Mouse (Mus musculus): ENCODE measurements at regions not wholly inside any gene's neighbourhood (a gene's known extent, or its start where the extent isn't known, plus 50 kb on each side); places are given as distances from the start of the nearest gene placed in this dataset.

DNA sequence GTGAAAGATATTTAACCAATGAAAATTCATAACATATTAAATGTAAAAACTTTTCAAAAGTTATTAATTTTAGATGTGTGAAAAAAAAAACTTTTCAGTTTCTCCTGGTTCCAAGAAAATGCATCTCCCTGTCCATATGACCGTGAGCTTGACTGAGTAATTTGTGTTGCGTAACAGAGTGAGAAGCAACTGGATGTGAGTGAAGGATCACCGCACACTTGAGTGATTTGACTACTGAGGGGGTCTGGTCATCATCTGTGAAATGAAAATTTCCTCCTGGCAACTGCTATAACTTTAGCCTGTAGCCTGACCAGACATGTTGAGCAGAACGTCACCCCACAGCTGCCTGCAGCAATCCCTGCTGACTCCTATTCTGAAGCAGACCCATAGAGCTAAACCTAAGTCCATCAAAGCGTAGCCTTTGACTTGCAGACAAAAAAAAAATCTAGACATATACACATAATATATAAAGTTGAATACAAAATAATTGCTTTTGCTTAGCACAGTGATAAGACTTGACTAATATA is 461.2 kb downstream of the Brinp3 start:
- ATAC-seq (replicated peaks; ENCODE audit: low FRiP score) (no peak), DNase-seq (ENCODE audit: low spot score) (no peak)
- Histone ChIP-seq H3K4me1 (replicated peaks; ENCODE audit: control insufficient read depth, insufficient read depth, low read length) (no peaks in the 10 kb centered on the region), H3K4me2 (ENCODE audit: low read depth, low read length, severe bottlenecking) (no peak overlapping the region), H3K36me3 (ENCODE audit: control insufficient read depth, insufficient read depth, low read length) (no peaks in the 10 kb centered on the region), H3K9ac (ENCODE audit: low read length) (no peak overlapping the region), H3K9me3 (ENCODE audit: control insufficient read depth, low read length) (no peaks in the 10 kb centered on the region), H3K27me3 (ENCODE audit: control insufficient read depth, insufficient read depth, low read length) (no peaks in the 10 kb centered on the region), H3K27ac (ENCODE audit: low read depth, low read length) (no peak overlapping the region), H3K4me3 (ENCODE audit: low read depth, low read length) (no peak overlapping the region)
- 91% methylated on average over 5 of the region's 5 CpGs for WGBS

DNA sequence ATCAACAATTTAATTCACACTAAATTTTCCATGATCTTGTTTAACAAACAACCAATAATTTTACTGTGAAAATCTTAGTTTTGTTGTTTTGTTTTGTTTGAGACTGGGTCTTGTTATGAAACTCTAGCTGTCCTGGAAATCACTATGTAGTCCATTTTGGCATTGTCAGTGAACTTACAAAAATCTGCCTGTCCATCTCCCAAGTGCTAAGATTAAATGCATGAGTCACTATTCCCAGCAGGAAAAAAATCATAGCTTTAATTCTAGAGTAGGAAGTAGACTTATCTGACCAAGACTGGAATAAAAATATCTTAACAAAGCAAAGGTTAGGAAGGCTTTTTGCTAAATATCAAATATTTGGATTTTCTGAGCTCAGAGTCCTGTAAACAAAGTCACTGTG is 461.8 kb downstream of the Brinp3 start:
- DNase-seq (ENCODE audit: low spot score) (no peak), ATAC-seq (replicated peaks; ENCODE audit: low FRiP score) (no peak)
- no peak overlapping the region for H3K27ac ChIP-seq (ENCODE audit: low read depth, low read length)
- H3K4me1 ChIP-seq (replicated peaks; ENCODE audit: control insufficient read depth, insufficient read depth, low read length): no peaks in the 10 kb centered on the region
- H3K27me3 ChIP-seq (ENCODE audit: control insufficient read depth, insufficient read depth, low read length): no peaks in the 10 kb centered on the region
- no peak overlapping the region for H3K4me3 ChIP-seq (ENCODE audit: low read depth, low read length)
- no peaks in the 10 kb centered on the region for H3K36me3 ChIP-seq (ENCODE audit: control insufficient read depth, insufficient read depth, low read length)
- H3K9ac ChIP-seq (ENCODE audit: low read length): no peak overlapping the region
- no peaks in the 10 kb centered on the region for H3K9me3 ChIP-seq (ENCODE audit: control insufficient read depth, low read length)
- no peak overlapping the region for H3K4me2 ChIP-seq (ENCODE audit: low read depth, low read length, severe bottlenecking)

DNA sequence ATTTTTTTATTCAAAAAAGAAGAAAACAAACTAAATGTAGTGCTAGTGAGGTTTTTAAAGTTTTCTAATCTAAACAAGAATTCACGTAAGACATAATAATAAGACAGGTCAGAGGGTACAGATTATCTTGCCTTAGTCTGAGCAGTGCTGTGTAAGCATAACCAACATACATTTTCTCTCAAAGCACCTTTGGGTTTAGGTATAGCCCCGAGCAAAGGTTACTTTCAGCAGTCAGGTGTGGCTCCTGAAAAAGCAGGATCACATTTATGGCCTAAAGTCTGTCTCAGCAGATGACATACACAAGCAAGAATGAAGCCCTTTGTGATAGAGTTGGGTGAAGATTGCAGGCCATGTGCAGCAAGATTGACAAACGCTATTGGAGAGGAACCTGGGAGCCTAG is 465.9 kb downstream of the Brinp3 start:
- no peaks in the 10 kb centered on the region for H3K4me1 ChIP-seq (replicated peaks; ENCODE audit: control insufficient read depth, insufficient read depth, low read length)
- H3K4me3 ChIP-seq (ENCODE audit: low read depth, low read length): no peak overlapping the region
- no peak overlapping the region for H3K27ac ChIP-seq (ENCODE audit: low read depth, low read length)
- no peak overlapping the region for H3K4me2 ChIP-seq (ENCODE audit: low read depth, low read length, severe bottlenecking)
- no peak for ATAC-seq (replicated peaks; ENCODE audit: low FRiP score)
- no peaks in the 10 kb centered on the region for H3K36me3 ChIP-seq (ENCODE audit: control insufficient read depth, insufficient read depth, low read length)
- WGBS: 83% methylated on average over 3 of the region's 3 CpGs
- DNase-seq (ENCODE audit: low spot score): no peak
- no peak overlapping the region for H3K9ac ChIP-seq (ENCODE audit: low read length)
- H3K27me3 ChIP-seq (ENCODE audit: control insufficient read depth, insufficient read depth, low read length): no peaks in the 10 kb centered on the region
- H3K9me3 ChIP-seq (ENCODE audit: control insufficient read depth, low read length): no peaks in the 10 kb centered on the region

DNA sequence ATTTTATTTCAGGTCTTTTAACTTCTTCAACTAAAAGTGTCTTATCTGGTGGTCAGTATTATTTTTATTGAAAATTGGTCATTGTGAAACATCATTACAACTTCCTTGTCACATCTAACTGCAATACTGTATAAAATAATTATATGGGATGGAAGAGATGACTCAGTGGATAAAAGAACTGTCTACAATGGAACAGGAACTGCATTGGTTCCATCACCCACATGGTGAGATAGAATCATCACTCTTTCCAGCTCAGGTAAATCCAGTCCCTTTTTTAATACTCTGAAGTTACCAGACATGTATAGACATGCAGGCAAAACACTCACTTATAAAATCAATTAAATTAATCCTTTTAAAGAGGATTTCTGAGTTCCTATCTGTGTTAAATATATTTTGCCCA is 473.0 kb downstream of the Brinp3 start:
- H3K9me3 ChIP-seq (ENCODE audit: control insufficient read depth, low read length): no peaks in the 10 kb centered on the region
- no peak overlapping the region for H3K27ac ChIP-seq (ENCODE audit: low read depth, low read length)
- ATAC-seq (replicated peaks; ENCODE audit: low FRiP score) (no peak), DNase-seq (ENCODE audit: low spot score) (no peak)
- no peaks in the 10 kb centered on the region for H3K4me1 ChIP-seq (replicated peaks; ENCODE audit: control insufficient read depth, insufficient read depth, low read length)
- H3K27me3 ChIP-seq (ENCODE audit: control insufficient read depth, insufficient read depth, low read length): no peaks in the 10 kb centered on the region
- no peak overlapping the region for H3K4me2 ChIP-seq (ENCODE audit: low read depth, low read length, severe bottlenecking)
- no peak overlapping the region for H3K4me3 ChIP-seq (ENCODE audit: low read depth, low read length)
- no peaks in the 10 kb centered on the region for H3K36me3 ChIP-seq (ENCODE audit: control insufficient read depth, insufficient read depth, low read length)
- no peak overlapping the region for H3K9ac ChIP-seq (ENCODE audit: low read length)

DNA sequence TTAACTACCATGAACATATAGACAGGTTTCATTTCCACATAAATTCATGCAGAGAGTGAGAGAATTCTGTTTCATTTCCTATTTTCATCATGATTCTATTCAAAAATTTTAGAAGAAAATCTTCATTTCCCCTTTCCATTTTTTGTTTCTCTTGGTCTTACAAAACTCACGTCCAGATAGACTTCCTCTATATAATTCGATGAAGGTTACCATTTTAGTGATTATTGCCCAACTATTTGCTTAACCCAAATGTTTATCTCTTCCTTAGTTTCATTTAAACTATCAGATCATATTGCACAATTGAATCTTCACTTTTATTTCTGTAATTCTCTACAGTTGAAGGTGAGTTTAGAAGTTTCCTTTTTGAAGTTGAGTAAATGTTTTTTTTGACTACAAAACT is 473.4 kb downstream of the Brinp3 start:
- 89% methylated on average over 2 of the region's 2 CpGs for WGBS
- Histone ChIP-seq H3K9me3 (ENCODE audit: control insufficient read depth, low read length) (no peaks in the 10 kb centered on the region), H3K27me3 (ENCODE audit: control insufficient read depth, insufficient read depth, low read length) (no peaks in the 10 kb centered on the region), H3K27ac (ENCODE audit: low read depth, low read length) (no peak overlapping the region), H3K9ac (ENCODE audit: low read length) (no peak overlapping the region), H3K4me2 (ENCODE audit: low read depth, low read length, severe bottlenecking) (no peak overlapping the region), H3K4me1 (replicated peaks; ENCODE audit: control insufficient read depth, insufficient read depth, low read length) (no peaks in the 10 kb centered on the region), H3K36me3 (ENCODE audit: control insufficient read depth, insufficient read depth, low read length) (no peaks in the 10 kb centered on the region), H3K4me3 (ENCODE audit: low read depth, low read length) (no peak overlapping the region)
- DNase-seq (ENCODE audit: low spot score) (no peak), ATAC-seq (replicated peaks; ENCODE audit: low FRiP score) (no peak)

DNA sequence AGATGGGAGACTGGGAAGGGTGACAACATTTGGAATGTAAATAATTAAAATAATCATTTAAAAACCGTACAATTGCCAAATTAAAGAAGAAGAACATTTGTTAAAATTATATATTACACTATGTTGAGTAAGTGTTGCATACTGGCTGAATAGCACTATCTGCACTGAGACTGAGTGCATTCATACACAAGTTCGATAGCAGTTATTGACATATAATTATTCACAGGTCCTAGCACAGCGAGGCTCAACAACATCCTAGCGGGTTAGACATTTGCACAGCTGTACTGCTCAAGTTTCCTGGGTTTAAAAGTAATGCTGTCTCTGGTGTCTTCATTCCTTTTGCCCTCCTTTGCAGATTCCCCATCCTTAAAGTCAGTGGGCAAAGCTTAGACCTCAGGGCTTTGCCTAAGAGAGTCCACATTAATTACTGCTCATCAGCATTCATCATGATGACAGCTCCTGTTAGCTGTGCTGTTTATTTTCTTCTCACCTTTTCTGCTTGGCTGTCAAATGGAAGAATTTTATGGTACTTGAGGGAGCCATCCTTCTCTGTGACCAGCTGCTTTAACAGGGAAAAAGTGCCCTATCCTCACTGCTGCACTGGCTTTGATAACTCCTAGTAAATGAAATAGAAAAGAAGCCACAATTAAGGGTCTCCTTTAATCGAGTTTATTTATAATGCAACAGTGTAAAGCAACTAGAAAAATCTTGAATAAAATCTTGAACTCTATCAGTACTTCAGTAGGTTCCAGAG is 489.1 kb downstream of the Brinp3 start:
- Histone ChIP-seq H3K9ac (ENCODE audit: low read length) (no peak overlapping the region), H3K27me3 (ENCODE audit: control insufficient read depth, insufficient read depth, low read length) (no peaks in the 10 kb centered on the region), H3K4me2 (ENCODE audit: low read depth, low read length, severe bottlenecking) (no peak overlapping the region), H3K27ac (ENCODE audit: low read depth, low read length) (no peak overlapping the region), H3K9me3 (ENCODE audit: control insufficient read depth, low read length) (no peaks in the 10 kb centered on the region), H3K36me3 (ENCODE audit: control insufficient read depth, insufficient read depth, low read length) (no peaks in the 10 kb centered on the region), H3K4me1 (replicated peaks; ENCODE audit: control insufficient read depth, insufficient read depth, low read length) (no peaks in the 10 kb centered on the region), H3K4me3 (ENCODE audit: low read depth, low read length) (no peak overlapping the region)
- 88% methylated on average over 5 of the region's 5 CpGs for WGBS
- DNase-seq (ENCODE audit: low spot score) (no peak), ATAC-seq (replicated peaks; ENCODE audit: low FRiP score) (no peak)

DNA sequence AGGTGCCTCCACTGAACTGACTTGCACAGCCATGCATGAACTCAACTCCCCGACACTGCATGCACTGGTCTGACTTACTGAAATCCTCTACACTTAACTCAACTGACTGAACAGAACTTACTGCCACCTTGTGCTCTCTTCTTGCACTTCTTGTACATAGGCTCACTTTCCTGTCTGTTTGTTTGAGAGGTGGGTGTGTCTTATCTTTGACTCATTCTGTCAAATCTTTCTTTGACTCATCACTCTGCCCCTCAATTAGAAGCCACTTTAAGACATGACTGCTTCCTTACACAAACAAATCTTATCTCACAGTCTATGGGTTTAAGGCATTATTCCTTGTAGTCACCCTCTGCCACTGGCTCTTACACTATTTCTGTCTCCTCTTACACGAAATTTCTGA is 505.5 kb downstream of the Brinp3 start:
- Histone ChIP-seq H3K9ac (ENCODE audit: low read length) (no peak overlapping the region), H3K4me3 (ENCODE audit: low read depth, low read length) (no peak overlapping the region), H3K4me2 (ENCODE audit: low read depth, low read length, severe bottlenecking) (no peak overlapping the region), H3K27me3 (ENCODE audit: control insufficient read depth, insufficient read depth, low read length) (no peaks in the 10 kb centered on the region), H3K27ac (ENCODE audit: low read depth, low read length) (no peak overlapping the region), H3K4me1 (replicated peaks; ENCODE audit: control insufficient read depth, insufficient read depth, low read length) (no peaks in the 10 kb centered on the region), H3K9me3 (ENCODE audit: control insufficient read depth, low read length) (no peaks in the 10 kb centered on the region), H3K36me3 (ENCODE audit: control insufficient read depth, insufficient read depth, low read length) (no peaks in the 10 kb centered on the region)
- DNase-seq (ENCODE audit: low spot score) (no peak), ATAC-seq (replicated peaks; ENCODE audit: low FRiP score) (no peak)
- WGBS: 65% methylated on average over 2 of the region's 2 CpGs

DNA sequence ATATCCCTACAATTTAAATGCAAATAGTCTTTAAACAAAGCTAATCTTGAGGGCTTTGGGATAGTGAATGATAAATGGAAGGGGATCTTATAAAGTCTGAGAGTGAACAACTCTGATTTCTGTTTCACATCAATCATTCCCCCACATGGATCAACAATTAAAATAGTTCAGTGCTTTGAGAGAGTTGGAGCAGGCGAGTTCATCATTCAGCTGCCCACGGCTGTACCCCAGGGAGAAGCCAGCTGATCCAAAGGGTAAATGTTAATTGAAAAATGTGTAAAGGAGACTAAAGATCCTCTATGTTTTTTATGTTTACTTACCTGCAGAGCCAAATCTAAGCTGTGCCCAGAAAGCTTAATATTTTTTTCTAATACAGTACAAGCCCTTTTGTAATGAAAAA is 553.2 kb downstream of the Brinp3 start:
- Histone ChIP-seq H3K4me2 (ENCODE audit: low read depth, low read length, severe bottlenecking) (no peak overlapping the region), H3K4me3 (ENCODE audit: low read depth, low read length) (no peak overlapping the region), H3K9me3 (ENCODE audit: control insufficient read depth, low read length) (no peaks in the 10 kb centered on the region), H3K36me3 (ENCODE audit: control insufficient read depth, insufficient read depth, low read length) (no peaks in the 10 kb centered on the region), H3K9ac (ENCODE audit: low read length) (no peak overlapping the region), H3K4me1 (replicated peaks; ENCODE audit: control insufficient read depth, insufficient read depth, low read length) (no peaks in the 10 kb centered on the region), H3K27ac (ENCODE audit: low read depth, low read length) (no peak overlapping the region), H3K27me3 (ENCODE audit: control insufficient read depth, insufficient read depth, low read length) (no peaks in the 10 kb centered on the region)
- WGBS: 46% methylated on average over 2 of the region's 2 CpGs
- DNase-seq (ENCODE audit: low spot score): no peak
- no peak for ATAC-seq (replicated peaks; ENCODE audit: low FRiP score)

DNA sequence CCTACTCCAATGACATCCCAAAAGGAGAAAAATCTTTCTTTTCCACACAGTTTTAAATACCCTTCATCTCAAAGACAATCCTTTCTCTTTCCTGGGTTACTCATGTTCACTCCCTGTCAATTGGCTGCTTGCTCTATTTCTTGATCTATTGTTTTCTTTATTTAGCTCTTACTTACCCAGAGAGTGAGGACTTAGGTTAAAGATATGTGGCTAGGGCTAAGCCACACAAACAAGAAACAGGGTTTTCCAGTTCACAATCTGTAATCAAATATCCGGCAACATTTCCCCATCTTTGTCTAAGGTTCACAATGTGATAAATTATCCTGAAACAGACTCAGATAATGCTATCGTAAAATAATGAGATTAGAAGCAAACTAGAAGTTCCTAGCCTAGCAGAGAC is 563.9 kb downstream of the Brinp3 start:
- ATAC-seq (replicated peaks; ENCODE audit: low FRiP score) (no peak), DNase-seq (ENCODE audit: low spot score) (no peak)
- H3K4me1 ChIP-seq (replicated peaks; ENCODE audit: control insufficient read depth, insufficient read depth, low read length): no peaks in the 10 kb centered on the region
- H3K9me3 ChIP-seq (ENCODE audit: control insufficient read depth, low read length): no peaks in the 10 kb centered on the region
- H3K4me3 ChIP-seq (ENCODE audit: low read depth, low read length): no peak overlapping the region
- H3K9ac ChIP-seq (ENCODE audit: low read length): no peak overlapping the region
- no peak overlapping the region for H3K27ac ChIP-seq (ENCODE audit: low read depth, low read length)
- no peak overlapping the region for H3K4me2 ChIP-seq (ENCODE audit: low read depth, low read length, severe bottlenecking)
- H3K36me3 ChIP-seq (ENCODE audit: control insufficient read depth, insufficient read depth, low read length): no peaks in the 10 kb centered on the region
- 70% methylated on average over 2 of the region's 2 CpGs for WGBS
- no peaks in the 10 kb centered on the region for H3K27me3 ChIP-seq (ENCODE audit: control insufficient read depth, insufficient read depth, low read length)

Measured in forebrain, embryonic 11.5 days (tissue).